Mouse (Mus musculus): Measurements from ENCODE around the gene Morf4l1. TPM values are rescaled to one million over a fixed set of nuclear protein-coding genes. Genes with fewer than 3 reads are reported as not detected.

Gene Morf4l1
- polyA plus RNA-seq, 1 experiment from 2014 or later, result 303 TPM

DNA sequence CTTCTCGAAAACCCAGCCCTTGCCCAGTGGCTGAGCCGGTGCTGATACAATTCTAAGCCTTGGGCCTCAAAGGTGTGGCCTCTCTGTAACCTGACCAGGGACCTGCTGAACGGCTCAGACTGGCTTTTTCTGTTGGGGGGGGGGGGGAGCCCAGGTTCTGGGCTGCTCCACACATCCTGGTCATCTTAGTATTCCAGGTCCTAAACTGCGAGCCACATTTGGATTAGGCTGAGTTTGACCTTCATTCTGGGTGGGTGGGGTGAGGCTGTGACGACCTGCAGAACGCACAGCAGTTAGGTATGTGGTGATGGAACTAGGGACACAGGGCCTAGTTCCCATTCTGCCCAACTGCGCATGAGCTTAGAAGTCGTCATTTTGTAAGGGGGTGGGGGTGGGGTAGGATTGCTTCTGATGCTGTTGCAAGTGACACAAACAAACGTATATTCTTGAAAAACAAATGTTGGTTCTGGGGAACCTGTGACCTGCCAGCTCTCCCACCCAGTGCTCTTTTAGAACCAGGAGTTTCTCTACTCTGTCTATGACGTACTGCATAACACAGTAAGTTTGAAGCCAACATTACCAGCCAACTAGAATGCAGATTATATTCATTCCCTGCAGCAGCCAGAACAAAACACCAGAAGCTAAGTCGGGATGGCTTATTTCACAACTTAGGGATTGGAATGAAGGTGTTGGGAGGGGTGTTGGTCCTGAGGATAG, 9.7 kb upstream of the Morf4l1 start:
- H3K4me1 ChIP-seq (replicated peaks; ENCODE audit: control insufficient read depth, insufficient read depth, low read length), result no peaks in the 10 kb centered on the region; the same call in 1 of the 2 replicates
- H3K27ac ChIP-seq (ENCODE audit: low read depth, low read length), result no peak overlapping the region
- no peak overlapping the region for H3K9ac ChIP-seq (ENCODE audit: low read depth, low read length)
- no peak overlapping the region for H3K4me2 ChIP-seq
- DNase-seq (ENCODE audit: low spot score), result no peak
- no peak for ATAC-seq (replicated peaks; ENCODE audit: low FRiP score)
- WGBS, result 54% methylated on average over 11 of the region's 11 CpGs
- no peaks in the 10 kb centered on the region for H3K27me3 ChIP-seq (replicated peaks; ENCODE audit: control insufficient read depth, insufficient read depth, low read length)
- H3K4me3 ChIP-seq (ENCODE audit: low read depth, low read length), result no peak overlapping the region
- H3K36me3 ChIP-seq (ENCODE audit: control insufficient read depth, insufficient read depth, low read length), result no peaks in the 10 kb centered on the region
- H3K9me3 ChIP-seq (ENCODE audit: control insufficient read depth, low read length), result no peaks in the 10 kb centered on the region

DNA sequence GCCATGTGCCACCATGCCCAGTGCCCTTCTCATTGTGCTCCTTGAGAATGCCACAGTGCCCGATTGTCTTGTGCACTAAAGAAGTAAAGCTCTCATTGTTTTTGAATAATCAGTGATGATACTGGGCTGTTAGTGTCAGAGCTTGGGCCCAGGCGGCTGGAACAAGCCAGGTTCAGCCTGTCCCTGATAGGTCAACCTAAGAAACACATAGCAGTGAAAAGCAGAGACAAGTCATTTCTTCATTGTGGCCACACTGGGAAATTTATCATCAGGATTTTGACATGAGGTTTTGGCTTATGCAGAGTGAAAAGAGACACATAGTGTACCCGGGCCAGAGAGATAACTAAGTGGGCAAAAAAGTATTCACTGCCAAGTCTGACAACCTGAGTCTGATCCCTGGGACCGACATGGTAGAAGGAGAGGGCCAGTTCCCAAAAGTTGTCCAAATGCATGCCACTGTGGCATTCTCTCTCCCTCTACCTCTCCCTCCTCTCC, 7.7 kb upstream of the Morf4l1 start:
- Histone ChIP-seq H3K36me3 (ENCODE audit: control insufficient read depth, insufficient read depth, low read length) (no peaks in the 10 kb centered on the region), H3K4me2 (no peak overlapping the region), H3K4me3 (ENCODE audit: low read depth, low read length) (no peak overlapping the region), H3K9me3 (ENCODE audit: control insufficient read depth, low read length) (no peaks in the 10 kb centered on the region), H3K27me3 (replicated peaks; ENCODE audit: control insufficient read depth, insufficient read depth, low read length) (no peaks in the 10 kb centered on the region), H3K27ac (ENCODE audit: low read depth, low read length) (no peak overlapping the region), H3K9ac (ENCODE audit: low read depth, low read length) (no peak overlapping the region), H3K4me1 (replicated peaks; ENCODE audit: control insufficient read depth, insufficient read depth, low read length) (no peaks in the 10 kb centered on the region)
- WGBS, result 79% methylated on average over 4 of the region's 4 CpGs
- DNase-seq (ENCODE audit: low spot score) (no peak), ATAC-seq (replicated peaks; ENCODE audit: low FRiP score) (no peak)

DNA sequence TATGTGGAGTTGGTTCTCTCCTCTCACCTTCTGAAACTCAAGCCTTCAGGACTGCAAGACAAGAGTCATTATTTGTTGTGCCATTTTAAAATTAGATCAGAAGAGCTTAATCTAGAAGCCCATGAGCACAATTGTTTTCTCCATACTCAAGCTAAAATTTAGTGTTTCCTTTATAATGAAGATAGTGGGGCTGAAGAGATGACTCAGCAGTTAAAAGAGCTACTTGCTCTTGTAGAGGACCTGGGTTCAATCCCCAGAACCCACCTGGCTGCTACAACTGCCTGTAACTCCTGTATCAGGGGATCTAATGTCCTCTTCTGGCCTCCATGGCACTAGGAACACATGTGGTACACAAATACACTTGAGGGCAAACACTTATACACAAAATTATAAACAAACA, 2.7 kb upstream of the Morf4l1 start:
- DNase-seq (ENCODE audit: low spot score) (no peak), ATAC-seq (replicated peaks; ENCODE audit: low FRiP score) (no peak)
- H3K27ac ChIP-seq (ENCODE audit: low read depth, low read length), result no peak overlapping the region
- H3K4me1 ChIP-seq (replicated peaks; ENCODE audit: control insufficient read depth, insufficient read depth, low read length), result peaks cover 8% of the 10 kb centered on the region; the same call in 1 of the 2 replicates
- no peaks in the 10 kb centered on the region for H3K27me3 ChIP-seq (replicated peaks; ENCODE audit: control insufficient read depth, insufficient read depth, low read length)
- no peak overlapping the region for H3K9ac ChIP-seq (ENCODE audit: low read depth, low read length)
- no peaks in the 10 kb centered on the region for H3K9me3 ChIP-seq (ENCODE audit: control insufficient read depth, low read length)
- no peak overlapping the region for H3K4me3 ChIP-seq (ENCODE audit: low read depth, low read length)
- H3K36me3 ChIP-seq (ENCODE audit: control insufficient read depth, insufficient read depth, low read length), result no peaks in the 10 kb centered on the region
- no peak overlapping the region for H3K4me2 ChIP-seq

DNA sequence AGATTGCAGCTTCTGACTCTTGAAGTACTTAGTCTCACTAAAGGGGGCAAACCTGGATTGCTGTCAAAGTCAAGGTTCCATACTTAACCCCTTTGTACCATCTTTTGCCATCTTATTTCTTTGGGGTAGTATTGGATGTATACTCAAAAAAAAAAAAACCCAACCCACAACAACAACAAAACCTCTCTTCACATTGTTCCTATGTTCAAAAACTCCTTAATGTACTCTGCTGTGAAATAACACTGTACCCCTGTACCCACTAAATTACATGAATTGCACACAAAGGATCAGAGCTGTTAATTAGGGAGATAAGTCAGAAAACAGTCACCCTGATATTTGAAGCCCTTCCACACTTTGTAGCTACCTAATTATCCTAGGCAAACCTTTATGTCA, 730 bp upstream of the Morf4l1 start:
- Histone ChIP-seq H3K36me3 (ENCODE audit: control insufficient read depth, insufficient read depth, low read length) (no peaks in the 10 kb centered on the region), H3K4me3 (ENCODE audit: low read depth, low read length) (peak overlapping the region; percentile 98), H3K27me3 (replicated peaks; ENCODE audit: control insufficient read depth, insufficient read depth, low read length) (no peaks in the 10 kb centered on the region), H3K4me2 (peak overlapping the region; percentile 86), H3K4me1 (replicated peaks; ENCODE audit: control insufficient read depth, insufficient read depth, low read length) (peaks cover 19% of the 10 kb centered on the region; the same call in 1 of the 2 replicates), H3K9me3 (ENCODE audit: control insufficient read depth, low read length) (no peaks in the 10 kb centered on the region), H3K27ac (ENCODE audit: low read depth, low read length) (no peak overlapping the region), H3K9ac (ENCODE audit: low read depth, low read length) (peak overlapping the region; percentile 99)
- ATAC-seq (replicated peaks; ENCODE audit: low FRiP score) (no peak), DNase-seq (ENCODE audit: low spot score) (no peak)

DNA sequence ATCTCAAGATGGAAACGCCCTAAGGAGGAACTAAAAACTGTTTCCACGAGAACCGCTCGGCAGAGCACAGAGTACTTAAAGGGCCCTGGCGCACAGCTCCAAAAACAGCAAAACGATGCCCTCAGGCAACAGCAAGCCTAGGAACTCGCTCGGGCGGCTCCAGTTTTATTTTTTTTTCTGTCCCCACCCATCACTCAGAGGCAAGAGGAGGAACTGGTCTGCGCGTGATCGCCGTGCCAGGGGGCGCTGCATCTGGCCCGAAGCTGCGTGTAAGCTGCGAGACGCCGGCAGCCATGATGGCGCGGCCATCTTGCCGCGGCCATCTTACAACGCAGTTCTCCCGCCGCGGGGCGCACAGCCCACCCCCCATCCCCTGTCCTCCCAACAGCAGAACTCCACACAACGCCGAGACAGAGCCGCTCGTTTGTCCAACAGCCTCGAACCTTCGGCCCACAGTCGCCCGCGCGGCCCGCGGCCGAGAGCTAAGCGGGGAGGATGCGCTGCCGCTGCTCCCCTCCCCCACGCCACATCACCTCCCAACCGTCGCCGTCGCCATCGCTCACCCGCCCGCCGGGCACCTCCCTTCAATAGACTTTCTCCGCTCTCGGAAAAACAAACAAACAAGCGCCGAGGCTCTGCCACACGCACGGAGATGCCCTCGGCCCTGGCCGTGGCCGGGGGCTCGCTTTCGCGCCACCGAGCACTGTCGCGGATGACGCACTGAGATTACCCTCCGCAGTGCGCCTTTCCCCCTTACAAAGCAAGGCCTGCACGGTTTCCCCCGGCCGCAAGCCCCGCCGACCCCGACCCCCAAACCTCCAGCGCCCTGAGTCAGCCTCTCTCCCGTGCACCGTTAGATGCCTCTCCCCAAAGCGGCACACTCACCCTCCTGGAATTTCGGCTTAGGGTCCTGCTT, 665 bp downstream of the Morf4l1 start:
- peak overlapping the region; percentile 88 for H3K4me2 ChIP-seq
- peak overlapping the region; percentile 100 for H3K27ac ChIP-seq (ENCODE audit: low read depth, low read length)
- H3K4me1 ChIP-seq (replicated peaks; ENCODE audit: control insufficient read depth, insufficient read depth, low read length), result peaks cover 19% of the 10 kb centered on the region; the same call in 1 of the 2 replicates
- WGBS, result under 1% methylated on average over 82 of the region's 82 CpGs
- H3K9me3 ChIP-seq (ENCODE audit: control insufficient read depth, low read length), result no peaks in the 10 kb centered on the region
- H3K36me3 ChIP-seq (ENCODE audit: control insufficient read depth, insufficient read depth, low read length), result peaks cover 3% of the 10 kb centered on the region; the same call in 1 of the 2 replicates
- peak overlapping the region; percentile 98 for H3K4me3 ChIP-seq (ENCODE audit: low read depth, low read length)
- peak overlapping the region; percentile 99 for H3K9ac ChIP-seq (ENCODE audit: low read depth, low read length)
- H3K27me3 ChIP-seq (replicated peaks; ENCODE audit: control insufficient read depth, insufficient read depth, low read length), result no peaks in the 10 kb centered on the region
- DNase-seq (ENCODE audit: low spot score), result peak; percentile 87
- ATAC-seq (replicated peaks; ENCODE audit: low FRiP score), result peak; percentile 75

DNA sequence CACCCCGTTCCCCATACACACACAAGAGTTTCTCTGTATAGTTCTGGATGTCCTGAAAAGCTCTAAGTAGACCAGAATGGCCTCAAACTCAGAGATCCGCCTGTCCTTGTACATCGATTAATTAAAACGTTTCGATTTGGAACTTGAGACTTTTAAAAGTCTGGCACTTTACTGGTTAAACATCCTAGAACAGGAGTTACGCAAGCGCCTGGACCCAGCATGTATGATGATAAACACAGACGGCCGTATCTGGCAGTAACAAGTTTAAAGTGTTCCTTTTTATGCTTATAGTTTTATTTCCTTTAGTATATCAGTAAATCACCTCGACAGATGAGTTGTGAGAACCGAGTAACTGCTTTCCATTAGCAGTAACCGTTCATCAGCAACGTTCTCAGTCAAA, 1.4 kb downstream of the Morf4l1 start:
- no peaks in the 10 kb centered on the region for H3K9me3 ChIP-seq (ENCODE audit: control insufficient read depth, low read length)
- H3K4me3 ChIP-seq (ENCODE audit: low read depth, low read length), result peak overlapping the region; percentile 98
- no peak for ATAC-seq (replicated peaks; ENCODE audit: low FRiP score)
- H3K4me2 ChIP-seq, result peak overlapping the region; percentile 88
- peak overlapping the region; percentile 100 for H3K27ac ChIP-seq (ENCODE audit: low read depth, low read length)
- peak overlapping the region; percentile 99 for H3K9ac ChIP-seq (ENCODE audit: low read depth, low read length)
- 1% methylated on average over 13 of the region's 13 CpGs for WGBS
- H3K27me3 ChIP-seq (replicated peaks; ENCODE audit: control insufficient read depth, insufficient read depth, low read length), result no peaks in the 10 kb centered on the region
- DNase-seq (ENCODE audit: low spot score), result no peak
- H3K36me3 ChIP-seq (ENCODE audit: control insufficient read depth, insufficient read depth, low read length), result peaks cover 10% of the 10 kb centered on the region
- H3K4me1 ChIP-seq (replicated peaks; ENCODE audit: control insufficient read depth, insufficient read depth, low read length), result peaks cover 23% of the 10 kb centered on the region

DNA sequence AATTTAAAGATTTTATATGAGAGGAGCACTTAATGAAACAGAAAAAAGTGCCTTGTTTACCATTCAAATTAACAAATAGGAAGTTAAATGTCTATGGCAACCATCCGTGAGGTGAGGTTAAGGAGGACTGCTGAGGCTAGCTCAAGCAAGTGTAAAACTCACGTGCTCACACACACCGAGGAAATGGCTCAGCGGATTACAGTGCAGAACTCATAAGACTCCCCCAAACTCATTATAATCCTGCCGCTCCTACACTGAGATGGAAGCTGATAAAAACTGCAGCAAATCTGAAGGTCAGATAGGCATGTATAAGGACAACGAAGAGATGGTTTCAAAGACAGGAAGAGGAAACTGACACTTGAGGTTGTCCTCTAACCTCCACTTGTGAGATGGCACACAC, 5.2 kb downstream of the Morf4l1 start:
- H3K27me3 ChIP-seq (replicated peaks; ENCODE audit: control insufficient read depth, insufficient read depth, low read length), result no peaks in the 10 kb centered on the region

DNA sequence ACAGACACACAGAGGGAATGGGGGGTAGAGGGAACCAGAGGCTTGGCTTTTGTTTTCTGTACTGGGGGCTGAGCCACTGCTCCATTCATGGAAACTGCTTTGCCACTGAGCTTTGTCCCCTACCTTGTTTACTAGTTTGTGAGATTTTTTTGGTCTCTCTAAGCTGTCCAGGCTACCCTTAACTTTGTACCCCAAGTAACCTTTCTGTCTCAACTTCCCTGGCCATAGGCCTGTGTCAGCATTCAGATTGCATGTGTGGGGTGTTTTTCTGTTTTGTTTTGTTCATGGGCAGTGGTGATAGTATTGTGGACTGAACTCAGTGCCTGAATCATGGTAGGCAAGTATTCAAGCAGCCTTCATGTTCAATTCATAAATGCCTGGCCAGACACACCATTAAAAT, 6.3 kb downstream of the Morf4l1 start:
- ATAC-seq (replicated peaks; ENCODE audit: low FRiP score), result no peak
- Histone ChIP-seq H3K4me2 (no peak overlapping the region), H3K36me3 (ENCODE audit: control insufficient read depth, insufficient read depth, low read length) (peaks cover 14% of the 10 kb centered on the region), H3K9me3 (ENCODE audit: control insufficient read depth, low read length) (no peaks in the 10 kb centered on the region), H3K4me1 (replicated peaks; ENCODE audit: control insufficient read depth, insufficient read depth, low read length) (peaks cover 23% of the 10 kb centered on the region), H3K27me3 (replicated peaks; ENCODE audit: control insufficient read depth, insufficient read depth, low read length) (no peaks in the 10 kb centered on the region), H3K27ac (ENCODE audit: low read depth, low read length) (no peak overlapping the region), H3K9ac (ENCODE audit: low read depth, low read length) (no peak overlapping the region), H3K4me3 (ENCODE audit: low read depth, low read length) (no peak overlapping the region)
- no peak for DNase-seq (ENCODE audit: low spot score)

More for the DNA sequence above, 5.2 kb downstream of the Morf4l1 start:
- H3K4me1 ChIP-seq (replicated peaks; ENCODE audit: control insufficient read depth, insufficient read depth, low read length), result peaks cover 23% of the 10 kb centered on the region
- peaks cover 14% of the 10 kb centered on the region for H3K36me3 ChIP-seq (ENCODE audit: control insufficient read depth, insufficient read depth, low read length)
- no peaks in the 10 kb centered on the region for H3K9me3 ChIP-seq (ENCODE audit: control insufficient read depth, low read length)
- DNase-seq (ENCODE audit: low spot score) (no peak), ATAC-seq (replicated peaks; ENCODE audit: low FRiP score) (no peak)
- WGBS, result 66% methylated on average over 6 of the region's 6 CpGs
- no peak overlapping the region for H3K4me2 ChIP-seq
- H3K9ac ChIP-seq (ENCODE audit: low read depth, low read length), result no peak overlapping the region
- H3K27ac ChIP-seq (ENCODE audit: low read depth, low read length), result no peak overlapping the region
- no peak overlapping the region for H3K4me3 ChIP-seq (ENCODE audit: low read depth, low read length)
